In genomic region chr11:74834359-74834638, GRCm38 (mm10) we compare ENCODE assay signal across 11 mouse cellular contexts. TPM values are rescaled to one million over a fixed set of nuclear protein-coding genes. Genes with fewer than 3 reads are reported as not detected.
DNase-seq lines count a peak whose midpoint lies in the region; ATAC-seq and TF ChIP-seq lines count a peak whose summit lies in the region.
"Had no signal": no experiment of that assay in that cellular context is flagged by ENCODE, and none has a peak within 500 bp of the region (broad histone marks: within the 10 kb centered on the region; RNA-seq: fewer than 3 reads in every experiment).

No protein-coding gene starts in this region.

- WGBS in heart, adult 2 months = 21% methylated on average over 1 of the region's 1 CpGs
- 30% methylated on average over 1 of the region's 1 CpGs for WGBS in liver, adult 2 months
- 69% methylated on average over 1 of the region's 1 CpGs for WGBS in embryonic facial prominence, embryonic 12.5 days
- WGBS in liver, embryonic 12.5 days (ENCODE audit: insufficient replicate concordance) = 42% methylated on average over 1 of the region's 1 CpGs

- H3K4me1 ChIP-seq in heart, adult 2 months (ENCODE audit: control insufficient read depth, insufficient read depth, low read length) = peaks cover 23% of the 10 kb centered on the region
- H3K4me1 ChIP-seq in liver, adult 2 months (ENCODE audit: control insufficient read depth, insufficient read depth, low read length) = peaks cover 26% of the 10 kb centered on the region
- H3K4me1 ChIP-seq in embryonic facial prominence, embryonic 12.5 days = peaks cover 52% of the 10 kb centered on the region
- H3K4me1 ChIP-seq in liver, embryonic 12.5 days = peaks cover 86% of the 10 kb centered on the region

- H3K9ac ChIP-seq in heart, adult 2 months (ENCODE audit: low read depth, low read length) = no peak overlapping the region
- H3K9ac ChIP-seq in liver, adult 2 months (ENCODE audit: low read depth, low read length) = no peak overlapping the region
- no peak overlapping the region for H3K9ac ChIP-seq in embryonic facial prominence, embryonic 12.5 days
- H3K9ac ChIP-seq in liver, embryonic 12.5 days = peak overlapping the region; percentile 15; the same call in 1 of the 2 replicates
- H3K9ac ChIP-seq: midbrain, embryonic 15.5 days had no signal

- H3K79me2 ChIP-seq in heart, adult 2 months (replicated peaks; ENCODE audit: control insufficient read depth, insufficient read depth, low read length) = peaks cover 5% of the 10 kb centered on the region; the same call in 1 of the 2 replicates
- peaks cover 37% of the 10 kb centered on the region for H3K79me2 ChIP-seq in liver, adult 2 months (ENCODE audit: control insufficient read depth, insufficient read depth, low read length)

- no peaks in the 10 kb centered on the region for H3K36me3 ChIP-seq in heart, adult 2 months (ENCODE audit: control insufficient read depth, insufficient read depth, low read length)
- no peaks in the 10 kb centered on the region for H3K36me3 ChIP-seq in liver, adult 2 months (ENCODE audit: control insufficient read depth, insufficient read depth, low read length)
- H3K36me3 ChIP-seq in embryonic facial prominence, embryonic 12.5 days = 0 out of 2 replicates have a peak, but pooled peaks cover 5% of the 10 kb centered on the region
- H3K36me3 ChIP-seq in liver, embryonic 12.5 days = peaks cover 7% of the 10 kb centered on the region
- H3K36me3 ChIP-seq: midbrain, embryonic 15.5 days had no signal

- no peak for DNase-seq in heart, adult 2 months
- DNase-seq in heart, postnatal 14 days = no peak
- no peak for DNase-seq in liver, adult 2 months (ENCODE audit: extremely low read depth, low read depth, low spot score)
- no peak for DNase-seq in liver
- DNase-seq in Muller cell, postnatal 12 days (ENCODE audit: inconsistent ontology term) = no peak
- no peak for DNase-seq in thymus, postnatal 25 days
- DNase-seq: cerebellum, postnatal 10 days; right cerebral cortex, postnatal 4 days had no signal

- intact Hi-C loops in heart, adult 2 months (cut with DNase I) = loop anchor here (5.0 to 10.0 kb wide), 3 partner anchors 187 to 628 kb away; partner anchors contain the start of genes Cluh, Hic1 and Tlcd2
- intact Hi-C loops in heart, postnatal 14 days (cut with DNase I) = no loop called here

- no peak for TF ChIP-seq EP300 in heart, adult 2 months (IDR thresholded peaks at IDR 0.05; ENCODE audit: insufficient read depth, low read depth, low read length)

- H3K9me3 ChIP-seq in embryonic facial prominence, embryonic 12.5 days = no peaks in the 10 kb centered on the region
- H3K9me3 ChIP-seq in liver, embryonic 12.5 days (replicated peaks) = no peaks in the 10 kb centered on the region
- H3K9me3 ChIP-seq: midbrain, embryonic 15.5 days had no signal

- peak overlapping the region; percentile 65 for H3K27ac ChIP-seq in heart, adult 2 months
- H3K27ac ChIP-seq in liver, adult 2 months (replicated peaks; ENCODE audit: insufficient read depth, low read depth, low read length) = peak overlapping the region; percentile 13; the same call in 1 of the 2 replicates
- H3K27ac ChIP-seq in embryonic facial prominence, embryonic 12.5 days = peak overlapping the region; percentile 47; the same call in 1 of the 2 replicates
- H3K27ac ChIP-seq in liver, embryonic 12.5 days = peak overlapping the region; percentile 96
- H3K27ac ChIP-seq: midbrain, embryonic 15.5 days had no signal

- no peak overlapping the region for H3K4me3 ChIP-seq in heart, adult 2 months
- no peak overlapping the region for H3K4me3 ChIP-seq in liver, adult 2 months (ENCODE audit: insufficient read depth, low read depth, low read length)
- no peak overlapping the region for H3K4me3 ChIP-seq in embryonic facial prominence, embryonic 12.5 days
- no peak overlapping the region for H3K4me3 ChIP-seq in liver, embryonic 12.5 days
- H3K4me3 ChIP-seq: midbrain, embryonic 15.5 days had no signal

- H3K27me3 ChIP-seq in heart, adult 2 months (ENCODE audit: control insufficient read depth, insufficient read depth, low read length) = no peaks in the 10 kb centered on the region
- H3K27me3 ChIP-seq in liver, adult 2 months (ENCODE audit: control insufficient read depth, insufficient read depth, low read length) = no peaks in the 10 kb centered on the region
- no peaks in the 10 kb centered on the region for H3K27me3 ChIP-seq in embryonic facial prominence, embryonic 12.5 days
- no peaks in the 10 kb centered on the region for H3K27me3 ChIP-seq in liver, embryonic 12.5 days (replicated peaks)
- H3K27me3 ChIP-seq: midbrain, embryonic 15.5 days had no signal

- H3K4me2 ChIP-seq in embryonic facial prominence, embryonic 12.5 days (replicated peaks) = no peak overlapping the region
- H3K4me2 ChIP-seq in liver, embryonic 12.5 days = no peak overlapping the region

- TF ChIP-seq CTCF in heart, adult 2 months (IDR thresholded peaks at IDR 0.05) = peak; percentile 23
- 0 out of 2 replicates have a peak, but pooled peaks have one; percentile 7 for TF ChIP-seq CTCF in liver, adult 2 months (IDR thresholded peaks at IDR 0.05; ENCODE audit: low read depth, low read length)

- TF ChIP-seq POLR2A in heart, adult 2 months (IDR thresholded peaks at IDR 0.05; ENCODE audit: insufficient read depth, low read depth, low read length) = no peak
- TF ChIP-seq POLR2A in liver, adult 2 months (IDR thresholded peaks at IDR 0.05; ENCODE audit: extremely low read depth, insufficient read depth, low read length) = no peak

- ATAC-seq in embryonic facial prominence, embryonic 12.5 days (ENCODE audit: insufficient number of reproducible peaks, insufficient read depth, low FRiP score, low TSS enrichment) = no peak
- ATAC-seq in liver, embryonic 12.5 days = no peak
- ATAC-seq: midbrain, embryonic 15.5 days had no signal

RNA-seq across cellular contexts. Expression of gene Mnt, which starts 3.6 kb away (rescaled TPM):
- total RNA-seq in heart, adult 2 months (2021) = 10 to 100 TPM in 1 of 2 experiments, 1 to 10 TPM in 1; 6.7 to 10.7 TPM
- 5.4 and 6.9 TPM in 2 replicates for polyA plus RNA-seq in heart, adult 2 months (2012; rRNA removed)
- 10 to 100 TPM; 10.5 to 11.6 TPM for total RNA-seq in heart, postnatal 14 days (2021)
- total RNA-seq in liver, adult 2 months (2014; rRNA removed) = 1.0 and 1.1 TPM in 2 replicates
- polyA plus RNA-seq in liver, adult 2 months (2012; rRNA removed) = 4.1 and 4.7 TPM in 2 replicates
- 6.4 TPM in 2 replicates for polyA plus RNA-seq in embryonic facial prominence, embryonic 12.5 days (2016; fragmentation: Nextera tagmentation; extraction: Ambion mirVana)
- polyA plus RNA-seq in liver, embryonic 12.5 days (2016; fragmentation: Nextera tagmentation; extraction: Ambion mirVana) = 1.9 and 2.0 TPM in 2 replicates

Comparison
In these comparisons a context has a peak if more than half of its experiments do, and no peak if none do; other contexts are left out.
1. H3K27ac ChIP-seq: peak in every context shown above with its lines; median percentile 96 in liver, embryonic 12.5 days; 65 in heart, adult 2 months; 47 in embryonic facial prominence, embryonic 12.5 days; 13 in liver, adult 2 months.